24 mouse cellular contexts compared by ENCODE assay signal in genomic region chr1:52278073-52278472, GRCm38 (mm10). TPM values are rescaled to one million over a fixed set of nuclear protein-coding genes. Genes with fewer than 3 reads are reported as not detected.
DNase-seq lines count a peak whose midpoint lies in the region; ATAC-seq and TF ChIP-seq lines count a peak whose summit lies in the region.
"Had no signal": no experiment of that assay in that cellular context is flagged by ENCODE, and none has a peak within 500 bp of the region (broad histone marks: within the 10 kb centered on the region; RNA-seq: fewer than 3 reads in every experiment).

No protein-coding gene starts in this region.

- in situ Hi-C loops in Patski (cut with MboI; ENCODE audit: low pct_unique_long_range_greater_than_20kb) = no loop called here

- H3K36me3 ChIP-seq in kidney, embryonic 16.5 days (ENCODE audit: insufficient read depth, low read length) = no peaks in the 10 kb centered on the region
- H3K36me3 ChIP-seq in forebrain, postnatal 0 days (ENCODE audit: insufficient read depth) = no peaks in the 10 kb centered on the region
- H3K36me3 ChIP-seq in intestine, embryonic 16.5 days (ENCODE audit: control insufficient read depth, insufficient read depth, low read length) = no peaks in the 10 kb centered on the region
- H3K36me3 ChIP-seq: embryonic facial prominence, embryonic 13.5 days; heart, embryonic 15.5 days; hindbrain, embryonic 13.5 days; limb, embryonic 12.5 days; liver, embryonic 12.5 days; midbrain, embryonic 12.5 days; neural tube, embryonic 15.5 days had no signal

- H3K4me3 ChIP-seq in kidney, embryonic 16.5 days (ENCODE audit: low read length) = no peak overlapping the region
- no peak overlapping the region for H3K4me3 ChIP-seq in forebrain, postnatal 0 days (ENCODE audit: low read depth, low read length)
- no peak overlapping the region for H3K4me3 ChIP-seq in intestine, embryonic 16.5 days (ENCODE audit: low read length)
- H3K4me3 ChIP-seq: embryonic facial prominence, embryonic 13.5 days; erythroblast, embryonic 14.5 days; forebrain, embryonic 13.5 days; heart, embryonic 15.5 days; hindbrain, embryonic 13.5 days; limb, embryonic 12.5 days; liver, embryonic 12.5 days; midbrain, embryonic 12.5 days; neural tube, embryonic 15.5 days had no signal

- POLR2A ChIA-PET in Patski (lab: Charles Lee) = interaction anchor here (1.4 kb wide), 1 partner anchor 45 kb away, joined by 4 read pairs; the partner anchor contains the start of gene Gls

- peak; percentile 93 for ATAC-seq in Patski
- peak; percentile 96 for ATAC-seq in kidney, embryonic 16.5 days (ENCODE audit: low FRiP score, low TSS enrichment)
- ATAC-seq in forebrain, postnatal 0 days = no peak
- no peak for ATAC-seq in intestine, embryonic 16.5 days
- ATAC-seq: forebrain, embryonic 13.5 days; inflammation-experienced regulatory T-cells, adult 6 months; liver, embryonic 12.5 days had no signal

- no peak for TF ChIP-seq CTCF in Patski (IDR thresholded peaks at IDR 0.05)
- TF ChIP-seq CTCF in forebrain, postnatal 0 days (IDR thresholded peaks at IDR 0.05; ENCODE audit: low read depth) = no peak

- H3K4me1 ChIP-seq in kidney, embryonic 16.5 days (ENCODE audit: insufficient read depth, low read length) = peaks cover 10% of the 10 kb centered on the region; the same call in 1 of the 2 replicates
- no peaks in the 10 kb centered on the region for H3K4me1 ChIP-seq in forebrain, postnatal 0 days (ENCODE audit: insufficient read depth)
- 0 out of 2 replicates have a peak, but pooled peaks cover 4% of the 10 kb centered on the region for H3K4me1 ChIP-seq in intestine, embryonic 16.5 days (ENCODE audit: control insufficient read depth, insufficient read depth, low read length)
- H3K4me1 ChIP-seq: embryonic facial prominence, embryonic 13.5 days; heart, embryonic 15.5 days; limb, embryonic 12.5 days; liver, embryonic 12.5 days; neural tube, embryonic 15.5 days had no signal

- no peak overlapping the region for H3K9ac ChIP-seq in kidney, embryonic 16.5 days (replicated peaks; ENCODE audit: low read length)
- no peak overlapping the region for H3K9ac ChIP-seq in forebrain, postnatal 0 days
- no peak overlapping the region for H3K9ac ChIP-seq in intestine, embryonic 16.5 days (ENCODE audit: low read depth, low read length)
- H3K9ac ChIP-seq: embryonic facial prominence, embryonic 13.5 days; forebrain, embryonic 13.5 days; heart, embryonic 15.5 days; hindbrain, embryonic 13.5 days; limb, embryonic 12.5 days; liver, embryonic 12.5 days; midbrain, embryonic 12.5 days; neural tube, embryonic 15.5 days had no signal

- CTCF ChIA-PET in Patski (lab: Charles Lee) = interaction anchor here (1.3 kb wide), 1 partner anchor 14 kb away, joined by 3 read pairs; no protein-coding TSS in a partner anchor

- WGBS in kidney, embryonic 16.5 days = 39% methylated on average over 6 of the region's 6 CpGs
- WGBS in forebrain, postnatal 0 days = 78% methylated on average over 6 of the region's 6 CpGs
- 62% methylated on average over 6 of the region's 6 CpGs for WGBS in intestine, embryonic 16.5 days

- H3K9me3 ChIP-seq in kidney, embryonic 16.5 days (ENCODE audit: low read length) = no peaks in the 10 kb centered on the region
- H3K9me3 ChIP-seq in forebrain, postnatal 0 days (ENCODE audit: low read length) = no peaks in the 10 kb centered on the region
- H3K9me3 ChIP-seq in intestine, embryonic 16.5 days (ENCODE audit: control insufficient read depth, low read length) = no peaks in the 10 kb centered on the region
- H3K9me3 ChIP-seq: embryonic facial prominence, embryonic 13.5 days; forebrain, embryonic 13.5 days; heart, embryonic 15.5 days; limb, embryonic 12.5 days; liver, embryonic 12.5 days; midbrain, embryonic 12.5 days; neural tube, embryonic 15.5 days had no signal

- H3K4me2 ChIP-seq in kidney, embryonic 16.5 days (replicated peaks; ENCODE audit: low read depth, low read length) = no peak overlapping the region
- H3K4me2 ChIP-seq in forebrain, postnatal 0 days (ENCODE audit: low read depth) = no peak overlapping the region
- no peak overlapping the region for H3K4me2 ChIP-seq in intestine, embryonic 16.5 days (ENCODE audit: low read depth, low read length)
- H3K4me2 ChIP-seq: embryonic facial prominence, embryonic 13.5 days; forebrain, embryonic 13.5 days; heart, embryonic 15.5 days; hindbrain, embryonic 13.5 days; limb, embryonic 12.5 days; liver, embryonic 12.5 days; midbrain, embryonic 12.5 days; neural tube, embryonic 15.5 days had no signal

- peak overlapping the region; percentile 90 for H3K27ac ChIP-seq in kidney, embryonic 16.5 days (ENCODE audit: low read length)
- H3K27ac ChIP-seq in forebrain, postnatal 0 days (ENCODE audit: low read depth, low read length) = no peak overlapping the region
- H3K27ac ChIP-seq in intestine, embryonic 16.5 days (ENCODE audit: low read length) = no peak overlapping the region
- H3K27ac ChIP-seq: embryonic facial prominence, embryonic 13.5 days; forebrain, embryonic 13.5 days; heart, embryonic 15.5 days; hindbrain, embryonic 13.5 days; limb, embryonic 12.5 days; liver, embryonic 12.5 days; midbrain, embryonic 12.5 days; neural tube, embryonic 15.5 days; stomach, postnatal 0 days had no signal

- no peaks in the 10 kb centered on the region for H3K27me3 ChIP-seq in Patski
- H3K27me3 ChIP-seq in kidney, embryonic 16.5 days (ENCODE audit: insufficient read depth, low read length) = no peaks in the 10 kb centered on the region
- no peaks in the 10 kb centered on the region for H3K27me3 ChIP-seq in forebrain, postnatal 0 days (ENCODE audit: insufficient read depth, low read length)
- H3K27me3 ChIP-seq in intestine, embryonic 16.5 days (replicated peaks; ENCODE audit: control insufficient read depth, insufficient read depth, low read length) = no peaks in the 10 kb centered on the region
- H3K27me3 ChIP-seq: embryonic facial prominence, embryonic 13.5 days; forebrain, embryonic 13.5 days; heart, embryonic 15.5 days; hindbrain, embryonic 13.5 days; limb, embryonic 12.5 days; liver, embryonic 12.5 days; midbrain, embryonic 12.5 days; neural tube, embryonic 15.5 days had no signal

- DNase-seq in Patski (ENCODE audit: low read depth, low spot score) = peak; percentile 89
- peak; percentile 83 for DNase-seq in kidney, adult 18-20 months
- DNase-seq in kidney, postnatal 4 days = peak; percentile 58 to 74
- DNase-seq in forebrain, postnatal 0 days = no peak
- no peak for DNase-seq in left cerebral cortex, adult 18-20 months (ENCODE audit: low spot score in 2 of 2)
- DNase-seq: cerebellum, postnatal 14 days; embryo, embryonic 11 days; heart, postnatal 36 days; lung, adult 18-20 months; lung, postnatal 10 days; right cerebral cortex, postnatal 14 days had no signal

RNA-seq across cellular contexts. Expression of gene Gls, which starts 45.0 kb away (rescaled TPM):
- 174 TPM for polyA plus RNA-seq in Patski (2021)
- polyA plus RNA-seq in kidney, embryonic 16.5 days (2015; fragmentation: Nextera tagmentation; extraction: Ambion mirVana) = 18.9 and 19.6 TPM in 2 replicates
- total RNA-seq in forebrain, postnatal 0 days (2014; rRNA removed) = 238 and 254 TPM in 2 replicates
- polyA plus RNA-seq in forebrain, postnatal 0 days (2015; fragmentation: Nextera tagmentation; extraction: Ambion mirVana) = 17.2 and 27.9 TPM in 2 replicates
- 21.0 and 22.9 TPM in 2 replicates for polyA plus RNA-seq in intestine, embryonic 16.5 days (2015; fragmentation: Nextera tagmentation; extraction: Ambion mirVana)
- total RNA-seq in left cerebral cortex, adult 18-20 months (2021) = 100 to 1,000 TPM; 366 to 368 TPM

Comparison
In these comparisons a context has a peak if more than half of its experiments do, and no peak if none do; other contexts are left out.
1. ATAC-seq: peak in Patski (single experiment) and kidney, embryonic 16.5 days (single experiment); none in forebrain, postnatal 0 days (single experiment) and intestine, embryonic 16.5 days (single experiment).
2. DNase-seq: peak in Patski (single experiment), kidney, adult 18-20 months (single experiment) and kidney, postnatal 4 days (2 of 2); none in forebrain, postnatal 0 days (single experiment) and left cerebral cortex, adult 18-20 months (0 of 2).